Mouse (Mus musculus): ENCODE data around the gene Icam1. TPM values are rescaled to one million over a fixed set of nuclear protein-coding genes. Genes with fewer than 3 reads are reported as not detected.
"Not testable (repeated sequence)": the region's sequence is repeated elsewhere in the genome, so short reads cannot be mapped to it uniquely, and the experiment has no call there.

The Icam1 gene
- polyA plus RNA-seq, 1 experiment from 2014 or later: 4.2 TPM

DNA sequence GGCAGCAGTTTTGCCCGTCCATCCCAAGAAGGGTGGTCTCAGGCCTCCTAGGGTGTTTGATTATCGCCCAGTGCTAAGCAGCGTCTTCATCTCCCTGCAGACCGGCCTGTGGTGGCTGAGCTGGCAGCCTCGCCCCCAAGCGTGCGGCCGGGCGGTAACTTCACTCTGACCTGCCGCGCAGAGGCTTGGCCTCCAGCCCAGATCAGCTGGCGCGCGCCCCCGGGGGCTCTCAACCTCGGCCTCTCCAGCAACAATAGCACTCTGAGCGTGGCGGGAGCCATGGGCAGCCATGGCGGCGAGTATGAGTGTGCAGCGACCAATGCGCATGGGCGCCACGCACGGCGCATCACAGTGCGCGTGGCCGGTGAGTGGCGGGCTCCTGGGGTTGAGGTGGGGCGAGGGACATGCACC, 21.7 kb downstream of the Icam1 start:
- DNase-seq (ENCODE audit: low spot score) (peak; percentile 72), ATAC-seq (replicated peaks; ENCODE audit: low FRiP score) (0 out of 2 replicates have a peak, but pooled peaks have one; percentile 16)
- Histone ChIP-seq H3K9ac (ENCODE audit: low read length) (peak overlapping the region; percentile 20; the same call in 1 of the 2 replicates), H3K27ac (ENCODE audit: low read depth, low read length) (no peak overlapping the region), H3K4me2 (ENCODE audit: low read depth, low read length, severe bottlenecking) (peak overlapping the region; percentile 49), H3K4me3 (ENCODE audit: low read depth, low read length) (peak overlapping the region; percentile 24), H3K36me3 (ENCODE audit: control insufficient read depth, insufficient read depth, low read length) (no peaks in the 10 kb centered on the region), H3K4me1 (replicated peaks; ENCODE audit: control insufficient read depth, insufficient read depth, low read length) (peaks cover 13% of the 10 kb centered on the region), H3K27me3 (ENCODE audit: control insufficient read depth, insufficient read depth, low read length) (peaks cover 70% of the 10 kb centered on the region), H3K9me3 (ENCODE audit: control insufficient read depth, low read length) (no peaks in the 10 kb centered on the region)
- WGBS: under 1% methylated on average over 31 of the region's 31 CpGs

DNA sequence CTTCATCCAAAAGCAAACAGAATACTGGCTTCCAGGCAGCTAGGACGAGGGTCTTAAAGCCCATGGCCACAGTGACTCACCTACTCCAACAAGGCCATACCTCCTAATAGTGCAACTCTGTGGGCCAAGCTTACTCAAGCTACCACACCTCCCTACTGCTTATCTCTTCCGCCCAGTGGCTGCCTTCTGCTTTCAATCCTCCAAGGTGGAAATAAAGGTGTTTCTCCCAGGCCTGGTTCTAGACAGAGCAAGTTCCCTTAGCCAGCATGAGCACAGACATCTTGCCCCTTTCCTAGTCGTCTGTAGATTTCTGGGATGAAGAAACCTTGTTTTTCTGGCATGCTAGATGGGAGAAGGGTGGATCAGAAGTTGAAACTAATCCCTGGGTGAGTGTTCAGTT, 24.0 kb downstream of the Icam1 start:
- DNase-seq (ENCODE audit: low spot score) (no peak), ATAC-seq (replicated peaks; ENCODE audit: low FRiP score) (no peak)
- WGBS: 74% methylated on average over 3 of the region's 3 CpGs
- Histone ChIP-seq H3K27me3 (ENCODE audit: control insufficient read depth, insufficient read depth, low read length) (peaks cover 48% of the 10 kb centered on the region), H3K27ac (ENCODE audit: low read depth, low read length) (no peak overlapping the region), H3K4me1 (replicated peaks; ENCODE audit: control insufficient read depth, insufficient read depth, low read length) (peaks cover 6% of the 10 kb centered on the region; the same call in 1 of the 2 replicates), H3K9me3 (ENCODE audit: control insufficient read depth, low read length) (no peaks in the 10 kb centered on the region), H3K4me3 (ENCODE audit: low read depth, low read length) (no peak overlapping the region), H3K9ac (ENCODE audit: low read length) (no peak overlapping the region), H3K36me3 (ENCODE audit: control insufficient read depth, insufficient read depth, low read length) (no peaks in the 10 kb centered on the region), H3K4me2 (ENCODE audit: low read depth, low read length, severe bottlenecking) (no peak overlapping the region)

GRCm38 (mm10) chr9:21041308-21041707, 25.5 kb downstream of the Icam1 start:
- Histone ChIP-seq H3K27me3 (ENCODE audit: control insufficient read depth, insufficient read depth, low read length) (peaks cover 33% of the 10 kb centered on the region), H3K4me2 (ENCODE audit: low read depth, low read length, severe bottlenecking) (no peak overlapping the region), H3K9ac (ENCODE audit: low read length) (no peak overlapping the region), H3K4me3 (ENCODE audit: low read depth, low read length) (no peak overlapping the region), H3K4me1 (replicated peaks; ENCODE audit: control insufficient read depth, insufficient read depth, low read length) (peaks cover 4% of the 10 kb centered on the region; the same call in 1 of the 2 replicates), H3K9me3 (ENCODE audit: control insufficient read depth, low read length) (no peaks in the 10 kb centered on the region), H3K36me3 (ENCODE audit: control insufficient read depth, insufficient read depth, low read length) (no peaks in the 10 kb centered on the region), H3K27ac (ENCODE audit: low read depth, low read length) (no peak overlapping the region)
- 42% methylated on average over 4 of the region's 4 CpGs for WGBS
- DNase-seq (ENCODE audit: low spot score): no peak
- ATAC-seq (replicated peaks; ENCODE audit: low FRiP score): no peak

DNA sequence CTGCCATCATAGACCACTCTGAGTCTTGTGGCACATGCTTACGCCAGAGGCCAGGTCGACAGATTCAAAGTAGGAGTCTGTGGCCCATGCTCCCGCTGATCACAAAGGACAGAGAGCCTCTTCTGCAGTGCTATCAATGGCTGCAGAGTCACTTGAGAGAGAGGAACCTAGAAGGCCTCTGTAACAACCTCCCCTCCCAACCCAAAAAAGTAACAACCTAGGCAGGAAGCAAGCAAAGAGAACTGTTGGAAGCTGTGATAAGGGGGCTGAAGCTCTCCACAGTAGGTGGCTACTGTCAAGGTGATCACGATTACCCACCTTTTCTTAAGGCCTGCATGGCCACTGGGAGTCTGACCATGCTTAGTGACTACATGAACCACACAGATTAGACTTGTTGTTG, 27.8 kb downstream of the Icam1 start:
- peaks cover 10% of the 10 kb centered on the region for H3K27me3 ChIP-seq (ENCODE audit: control insufficient read depth, insufficient read depth, low read length)
- no peaks in the 10 kb centered on the region for H3K36me3 ChIP-seq (ENCODE audit: control insufficient read depth, insufficient read depth, low read length)
- no peak overlapping the region for H3K9ac ChIP-seq (ENCODE audit: low read length)
- H3K27ac ChIP-seq (ENCODE audit: low read depth, low read length): no peak overlapping the region
- no peaks in the 10 kb centered on the region for H3K9me3 ChIP-seq (ENCODE audit: control insufficient read depth, low read length)
- no peak for DNase-seq (ENCODE audit: low spot score)
- no peaks in the 10 kb centered on the region for H3K4me1 ChIP-seq (replicated peaks; ENCODE audit: control insufficient read depth, insufficient read depth, low read length)
- 80% methylated on average over 4 of the region's 4 CpGs for WGBS
- no peak overlapping the region for H3K4me2 ChIP-seq (ENCODE audit: low read depth, low read length, severe bottlenecking)
- no peak overlapping the region for H3K4me3 ChIP-seq (ENCODE audit: low read depth, low read length)
- ATAC-seq (replicated peaks; ENCODE audit: low FRiP score): no peak

GRCm38 (mm10) chr9:21044785-21045184, 29.0 kb downstream of the Icam1 start:
- H3K4me1 ChIP-seq (replicated peaks; ENCODE audit: control insufficient read depth, insufficient read depth, low read length); H3K4me3 ChIP-seq (ENCODE audit: low read depth, low read length); H3K27ac ChIP-seq (ENCODE audit: low read depth, low read length); H3K9ac ChIP-seq (ENCODE audit: low read length); H3K36me3 ChIP-seq (ENCODE audit: control insufficient read depth, insufficient read depth, low read length); H3K9me3 ChIP-seq (ENCODE audit: control insufficient read depth, low read length); H3K27me3 ChIP-seq (ENCODE audit: control insufficient read depth, insufficient read depth, low read length); H3K4me2 ChIP-seq (ENCODE audit: low read depth, low read length, severe bottlenecking); DNase-seq (ENCODE audit: low spot score); ATAC-seq (replicated peaks; ENCODE audit: low FRiP score): not testable (repeated sequence)
- WGBS: 69% methylated on average over 1 of the region's 1 CpGs

- no peaks in the 10 kb centered on the region for H3K36me3 ChIP-seq (ENCODE audit: control insufficient read depth, insufficient read depth, low read length)
- H3K4me3 ChIP-seq (ENCODE audit: low read depth, low read length): no peak overlapping the region
- H3K9me3 ChIP-seq (ENCODE audit: control insufficient read depth, low read length): no peaks in the 10 kb centered on the region
- H3K27ac ChIP-seq (ENCODE audit: low read depth, low read length): no peak overlapping the region
- peaks cover 2% of the 10 kb centered on the region; the same call in 1 of the 2 replicates for H3K27me3 ChIP-seq (ENCODE audit: control insufficient read depth, insufficient read depth, low read length)
- no peak overlapping the region for H3K9ac ChIP-seq (ENCODE audit: low read length)
- 89% methylated on average over 3 of the region's 3 CpGs for WGBS
- no peak overlapping the region for H3K4me2 ChIP-seq (ENCODE audit: low read depth, low read length, severe bottlenecking)
- DNase-seq (ENCODE audit: low spot score) (no peak), ATAC-seq (replicated peaks; ENCODE audit: low FRiP score) (no peak)
- H3K4me1 ChIP-seq (replicated peaks; ENCODE audit: control insufficient read depth, insufficient read depth, low read length): no peaks in the 10 kb centered on the region
These were observed 29.4 kb downstream of the Icam1 start for GRCm38 (mm10) chr9:21045235-21045634.

GRCm38 (mm10) chr9:21051578-21051977, 35.8 kb downstream of the Icam1 start:
- no peaks in the 10 kb centered on the region for H3K9me3 ChIP-seq (ENCODE audit: control insufficient read depth, low read length)
- DNase-seq (ENCODE audit: low spot score) (no peak), ATAC-seq (replicated peaks; ENCODE audit: low FRiP score) (no peak)
- no peaks in the 10 kb centered on the region for H3K4me1 ChIP-seq (replicated peaks; ENCODE audit: control insufficient read depth, insufficient read depth, low read length)
- WGBS: 68% methylated on average over 10 of the region's 10 CpGs
- no peaks in the 10 kb centered on the region for H3K36me3 ChIP-seq (ENCODE audit: control insufficient read depth, insufficient read depth, low read length)
- no peak overlapping the region for H3K27ac ChIP-seq (ENCODE audit: low read depth, low read length)
- no peaks in the 10 kb centered on the region for H3K27me3 ChIP-seq (ENCODE audit: control insufficient read depth, insufficient read depth, low read length)
- H3K4me2 ChIP-seq (ENCODE audit: low read depth, low read length, severe bottlenecking): no peak overlapping the region
- no peak overlapping the region for H3K4me3 ChIP-seq (ENCODE audit: low read depth, low read length)
- H3K9ac ChIP-seq (ENCODE audit: low read length): no peak overlapping the region

- Histone ChIP-seq H3K27ac (ENCODE audit: low read depth, low read length) (no peak overlapping the region), H3K9me3 (ENCODE audit: control insufficient read depth, low read length) (no peaks in the 10 kb centered on the region), H3K36me3 (ENCODE audit: control insufficient read depth, insufficient read depth, low read length) (peaks cover 5% of the 10 kb centered on the region), H3K4me1 (replicated peaks; ENCODE audit: control insufficient read depth, insufficient read depth, low read length) (no peaks in the 10 kb centered on the region), H3K4me3 (ENCODE audit: low read depth, low read length) (no peak overlapping the region), H3K27me3 (ENCODE audit: control insufficient read depth, insufficient read depth, low read length) (no peaks in the 10 kb centered on the region), H3K9ac (ENCODE audit: low read length) (no peak overlapping the region), H3K4me2 (ENCODE audit: low read depth, low read length, severe bottlenecking) (no peak overlapping the region)
- WGBS: 85% methylated on average over 2 of the region's 2 CpGs
- ATAC-seq (replicated peaks; ENCODE audit: low FRiP score) (no peak), DNase-seq (ENCODE audit: low spot score) (peak; percentile 35)
These were observed 47.1 kb downstream of the Icam1 start for GRCm38 (mm10) chr9:21062928-21063327.

DNA sequence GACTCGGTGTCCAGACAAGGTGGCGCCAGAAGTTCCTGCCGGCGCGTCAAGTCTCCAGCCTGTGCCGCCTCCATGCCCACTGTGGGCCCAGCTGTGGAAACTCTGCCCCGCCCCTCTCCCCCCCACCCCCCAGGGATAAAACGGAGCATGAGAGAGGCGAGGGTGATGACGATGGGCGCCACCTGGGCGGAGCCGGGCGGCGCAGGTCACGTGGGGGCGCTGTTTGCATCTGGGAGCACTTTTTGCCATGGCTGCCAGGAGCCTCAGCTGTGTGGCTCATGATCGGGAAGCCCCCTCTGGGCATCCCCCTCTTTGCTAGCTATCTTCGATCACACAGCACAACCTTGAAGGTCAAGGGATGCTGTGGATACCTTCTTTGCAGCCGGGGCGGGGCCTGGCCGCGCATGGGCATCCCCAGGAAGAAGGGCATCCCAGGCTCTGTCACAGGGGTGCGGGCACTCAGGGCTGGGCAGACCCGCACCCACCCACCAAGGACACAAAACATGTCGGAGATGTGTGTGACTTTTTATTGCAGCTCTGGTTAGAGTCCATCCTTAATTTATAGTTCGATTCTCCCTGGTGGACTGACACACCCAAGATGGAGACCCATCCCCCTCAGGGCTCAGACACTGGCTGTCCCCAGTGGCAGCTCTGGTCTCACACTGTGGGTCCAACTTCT, 51.4 kb downstream of the Icam1 start, which contains the start of gene Zglp1:
TSS of gene Zglp1 (minus strand) at position 88 of the 679 bp plus-strand sequence.
- DNase-seq (ENCODE audit: low spot score) (no peak), ATAC-seq (replicated peaks; ENCODE audit: low FRiP score) (no peak)
- H3K4me3 ChIP-seq (ENCODE audit: low read depth, low read length): no peak within 1 kb of the TSS
- no peak within 1 kb of the TSS for H3K4me2 ChIP-seq (ENCODE audit: low read depth, low read length, severe bottlenecking)
- no peaks in the 10 kb centered on the region for H3K4me1 ChIP-seq (replicated peaks; ENCODE audit: control insufficient read depth, insufficient read depth, low read length)
- no peaks in the 10 kb centered on the region for H3K27me3 ChIP-seq (ENCODE audit: control insufficient read depth, insufficient read depth, low read length)
- H3K27ac ChIP-seq (ENCODE audit: low read depth, low read length): no peak within 1 kb of the TSS
- H3K36me3 ChIP-seq (ENCODE audit: control insufficient read depth, insufficient read depth, low read length): peaks cover 5% of the 10 kb centered on the region
- no peak within 1 kb of the TSS for H3K9ac ChIP-seq (ENCODE audit: low read length)
- no peaks in the 10 kb centered on the region for H3K9me3 ChIP-seq (ENCODE audit: control insufficient read depth, low read length)
- WGBS: 92% methylated on average over 27 of the region's 27 CpGs

Data from forebrain, embryonic 11.5 days (tissue).